Mouse (Mus musculus) CH12.LX (cell line): Measurements from ENCODE around the gene Lcn10.

Experiments
- CHD2 ChIP-seq: IDR thresholded peaks from 2 replicates; pipeline ENCODE4 v1.6.1; 2011; ENCODE audit warnings: low read length, improper control_type of control experiment
- CTCF ChIP-seq, 2 experiments: IDR thresholded peaks in 1 of 2; conservative IDR thresholded peaks in 1 of 2; 2 replicates each; pipeline ENCODE4 v1.5.1; 2011 to 2012; ENCODE audit warnings: low read depth in 2 of 2, low read length in 2 of 2, improper control_type of control experiment in 1 of 2, inconsistent platforms in 1 of 2, mild to moderate bottlenecking in 1 of 2, moderate library complexity in 1 of 2
- ELF1 ChIP-seq: IDR thresholded peaks from 2 replicates; pipeline ENCODE4 v1.6.1; 2014; ENCODE audit warnings: low read depth, mild to moderate bottlenecking, inconsistent platforms, low read length, improper control_type of control experiment
- EP300 ChIP-seq: IDR thresholded peaks from 2 replicates; pipeline ENCODE4 v1.6.1; 2011; ENCODE audit warnings: low read length, improper control_type of control experiment
- HCFC1 ChIP-seq: IDR thresholded peaks from 2 replicates; pipeline ENCODE4 v1.6.1; 2012; ENCODE audit warnings: low read depth, mild to moderate bottlenecking, inconsistent platforms, low read length, improper control_type of control experiment
- MAFK ChIP-seq: IDR thresholded peaks from 2 replicates; pipeline ENCODE4 v1.6.1; 2011; ENCODE audit warnings: low read length, improper control_type of control experiment; ENCODE audit not compliant: insufficient replicate concordance
- POLR2A ChIP-seq: IDR thresholded peaks from 2 replicates; pipeline ENCODE4 v1.6.1; 2011; ENCODE audit warnings: low read depth, mild to moderate bottlenecking, improper control_type of control experiment, low read length
- RCOR1 ChIP-seq: conservative IDR thresholded peaks from 2 replicates; pipeline ENCODE4 v1.6.1; 2012; ENCODE audit warnings: low read depth, mild to moderate bottlenecking, inconsistent platforms, low read length, improper control_type of control experiment
- TCF12 ChIP-seq: IDR thresholded peaks from 2 replicates; pipeline ENCODE4 v1.6.1; 2014; ENCODE audit warnings: low read depth, mild to moderate bottlenecking, inconsistent platforms, low read length, improper control_type of control experiment
- UBTF ChIP-seq: IDR thresholded peaks from 2 replicates; pipeline ENCODE4 v1.6.1; 2012; ENCODE audit warnings: low read depth, mild to moderate bottlenecking, inconsistent platforms, low read length, improper control_type of control experiment, moderate library complexity
- USF2 ChIP-seq: conservative IDR thresholded peaks from 2 replicates; pipeline ENCODE4 v1.6.1; 2011; ENCODE audit warnings: low read depth, low read length, improper control_type of control experiment
- ZNF384 ChIP-seq: IDR thresholded peaks from 2 replicates; pipeline ENCODE4 v1.6.1; 2012; ENCODE audit warnings: low read depth, low read length, improper control_type of control experiment, inconsistent platforms

DNA sequence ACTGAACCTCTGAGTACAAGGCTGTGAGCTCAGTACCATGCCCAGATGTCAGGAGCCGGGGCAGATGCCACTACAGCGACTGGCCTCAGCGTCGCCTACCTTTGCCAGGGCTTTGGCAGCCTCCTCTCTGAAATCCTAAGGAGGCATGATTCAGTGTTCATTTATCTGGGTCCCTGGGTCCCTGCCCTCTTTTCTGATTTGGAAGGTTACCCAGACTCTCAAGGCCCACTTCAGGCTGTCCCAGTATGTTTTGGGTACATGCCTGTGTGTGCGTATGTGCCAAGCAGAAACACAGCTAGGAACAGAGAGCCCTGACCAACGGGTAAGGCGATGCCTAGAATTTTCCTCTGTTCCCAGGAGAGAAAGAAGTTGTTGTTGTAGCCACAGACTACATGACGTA, 22.2 kb upstream of the Lcn10 start:
- TF ChIP-seq CTCF (conservative IDR thresholded peaks at IDR 0.05 in 1 of 2, IDR thresholded peaks at IDR 0.05 in 1 of 2; ENCODE audit: low read depth in 2 of 2, low read length in 2 of 2): no peak
- TF ChIP-seq ZNF384: no peak
- TF ChIP-seq UBTF: no peak
- TF ChIP-seq EP300: no peak
- no peak for TF ChIP-seq POLR2A
- no peak for TF ChIP-seq TCF12
- no peak for TF ChIP-seq MAFK
- TF ChIP-seq ELF1: no peak
- no peak for TF ChIP-seq RCOR1
- no peak for TF ChIP-seq USF2
- no peak for TF ChIP-seq HCFC1
- no peak for TF ChIP-seq CHD2
